Mouse (Mus musculus) forebrain, embryonic 12.5 days (tissue): Measurements from ENCODE around the gene Fen1. TPM values are rescaled to one million over a fixed set of nuclear protein-coding genes. Genes with fewer than 3 reads are reported as not detected.

Experiments
- microRNA-seq: library from miRNA; unstranded; fragments of <30 nt; microRNA quantifications from one replicate; pipeline ENCODE4, GENCODE M21; 2017
- polyA plus RNA-seq: library from polyadenylated mRNA; unstranded; fragments of >200 nt; fragmentation: Nextera tagmentation; extraction: Ambion mirVana; gene quantifications from 2 replicates; pipeline ENCODE4 v1.2.1, GENCODE M21; 2016

Gene Fen1
- polyA plus RNA-seq, 1 experiment from 2014 or later = 130 TPM

Small RNA genes lying within 50 kb of the gene (microRNA-seq; reads per million reads assigned to microRNA genes)
- gene Mir6993 = 0.73 reads per million

Other genes starting within 250 kb of the Fen1 start
- 1,239 and 1,358 TPM in 2 replicates for gene Fth1, start 223.6 kb downstream of the Fen1 start, polyA plus RNA-seq
- 1.1 and 1.4 TPM in 2 replicates for gene Best1, start 202.5 kb downstream of the Fen1 start, polyA plus RNA-seq
- 19.0 and 22.7 TPM in 2 replicates for gene Rab3il1, start 202.5 kb downstream of the Fen1 start, polyA plus RNA-seq
- gene Fads3, start 162.6 kb downstream of the Fen1 start, polyA plus RNA-seq = 5.6 and 7.4 TPM in 2 replicates
- 184 and 187 TPM in 2 replicates for gene Fads2, start 102.4 kb downstream of the Fen1 start, polyA plus RNA-seq
- 187 and 195 TPM in 2 replicates for gene Fads1, start 21.3 kb downstream of the Fen1 start, polyA plus RNA-seq
- gene Tmem258, start 155 bp downstream of the Fen1 start, polyA plus RNA-seq = 336 and 355 TPM in 2 replicates
- gene Myrf, start 36.6 kb upstream of the Fen1 start, polyA plus RNA-seq = 0.72 and 0.87 TPM in 2 replicates
- 3.6 TPM in 2 replicates for gene Dagla, start 100.7 kb upstream of the Fen1 start, polyA plus RNA-seq
- gene Syt7, start 184.9 kb upstream of the Fen1 start, polyA plus RNA-seq = 2.7 and 5.5 TPM in 2 replicates